Mouse (Mus musculus) cortical plate, adult 2 months (tissue): ENCODE measurements around the gene Dnase1l1. TPM values are rescaled to one million over a fixed set of nuclear protein-coding genes. Genes with fewer than 3 reads are reported as not detected.
A peak's percentile ranks its signal among the peaks of the same experiment; 100 is the strongest.

Source experiments
- H3K27ac ChIP-seq: fragments of 200-500 bp; 2 replicates; pipeline ENCODE4 v1.5.1; 2012; ENCODE audit warnings: low read length, control low read depth, inconsistent platforms; ENCODE audit not compliant: insufficient read depth
- H3K4me1 ChIP-seq: fragments of 200-500 bp; 2 replicates; pipeline ENCODE4 v1.6.1; 2011; ENCODE audit warnings: low read length; ENCODE audit not compliant: control insufficient read depth, insufficient read depth
- H3K4me3 ChIP-seq: fragments of 200-500 bp; 2 replicates; pipeline ENCODE4 v1.5.1; 2011; ENCODE audit warnings: mild to moderate bottlenecking, low read length, control low read depth; ENCODE audit not compliant: insufficient read depth
- CTCF ChIP-seq: fragments of 200-500 bp; IDR thresholded peaks from 2 replicates; pipeline ENCODE4 v1.5.1; 2011; ENCODE audit warnings: mild to moderate bottlenecking, control low read depth, low read length; ENCODE audit not compliant: insufficient read depth; ENCODE audit errors: extremely low read depth
- POLR2A ChIP-seq: fragments of 200-500 bp; IDR thresholded peaks from 2 replicates; pipeline ENCODE4 v1.6.1; 2011; ENCODE audit warnings: mild to moderate bottlenecking, low read length, control low read depth; ENCODE audit not compliant: insufficient read depth; ENCODE audit errors: extremely low read depth
- polyA plus RNA-seq: library from polyadenylated mRNA; depleted of rRNA; stranded (reverse); fragments of >200 nt; gene quantifications from 2 replicates; pipeline ENCODE4 v1.2.3, GENCODE M21; 2012; rRNA removed

Gene Dnase1l1
- polyA plus RNA-seq, 1 experiment = 5.3 TPM

GRCm38 (mm10) chrX:74245687-74246086 is 36.5 kb downstream of the Dnase1l1 start:
- H3K4me3 ChIP-seq = peak overlapping the region; percentile 71
- peak overlapping the region; percentile 79 for H3K27ac ChIP-seq
- 0 out of 2 replicates have a peak, but pooled peaks have one; percentile 5 for TF ChIP-seq POLR2A
- no peak for TF ChIP-seq CTCF
- no peaks in the 10 kb centered on the region for H3K4me1 ChIP-seq

GRCm38 (mm10) chrX:74245107-74245506 is 37.0 kb downstream of the Dnase1l1 start:
- peak overlapping the region; percentile 71; the same call in 1 of the 2 replicates for H3K4me3 ChIP-seq
- TF ChIP-seq CTCF = no peak
- no peak for TF ChIP-seq POLR2A
- no peaks in the 10 kb centered on the region for H3K4me1 ChIP-seq
- no peak overlapping the region for H3K27ac ChIP-seq

GRCm38 (mm10) chrX:74244614-74245083 is 37.5 kb downstream of the Dnase1l1 start:
- Histone ChIP-seq H3K27ac (no peak overlapping the region), H3K4me1 (no peaks in the 10 kb centered on the region), H3K4me3 (peak overlapping the region; percentile 14; the same call in 1 of the 2 replicates)
- no peak for TF ChIP-seq POLR2A

GRCm38 (mm10) chrX:74243807-74244206 is 38.3 kb downstream of the Dnase1l1 start:
- Histone ChIP-seq H3K4me1 (no peaks in the 10 kb centered on the region), H3K27ac (no peak overlapping the region), H3K4me3 (no peak overlapping the region; the same call in 1 of the 2 replicates)
- TF ChIP-seq POLR2A (no peak), CTCF (no peak)

- no peak overlapping the region for H3K27ac ChIP-seq
Measured at GRCm38 (mm10) chrX:74243396-74243795, 38.7 kb downstream of the Dnase1l1 start.

GRCm38 (mm10) chrX:74240332-74240731 is 41.8 kb downstream of the Dnase1l1 start:
- TF ChIP-seq CTCF (no peak), POLR2A (no peak)

More at GRCm38 (mm10) chrX:74243396-74243795, 38.7 kb downstream of the Dnase1l1 start:
- TF ChIP-seq POLR2A (no peak), CTCF (no peak)
- Histone ChIP-seq H3K4me3 (no peak overlapping the region), H3K4me1 (no peaks in the 10 kb centered on the region)

GRCm38 (mm10) chrX:74233196-74233595 is 48.9 kb downstream of the Dnase1l1 start:
- TF ChIP-seq CTCF (no peak), POLR2A (no peak)
- H3K4me1 ChIP-seq = no peaks in the 10 kb centered on the region
- no peak overlapping the region for H3K4me3 ChIP-seq
- no peak overlapping the region for H3K27ac ChIP-seq

More at GRCm38 (mm10) chrX:74240332-74240731, 41.8 kb downstream of the Dnase1l1 start:
- H3K4me3 ChIP-seq = no peak overlapping the region
- no peaks in the 10 kb centered on the region for H3K4me1 ChIP-seq
- no peak overlapping the region for H3K27ac ChIP-seq

GRCm38 (mm10) chrX:74230038-74230437 is 52.1 kb downstream of the Dnase1l1 start:
- Histone ChIP-seq H3K4me3 (no peak overlapping the region), H3K27ac (no peak overlapping the region), H3K4me1 (no peaks in the 10 kb centered on the region)
- TF ChIP-seq POLR2A = no peak
- no peak for TF ChIP-seq CTCF

Other genes starting within 250 kb of the Dnase1l1 start
- gene Opn1mw, start 154.9 kb downstream of the Dnase1l1 start, polyA plus RNA-seq = 0.34 and 0.38 TPM in 2 replicates
- 28.6 and 29.4 TPM in 2 replicates for gene Mecp2, start 147.0 kb downstream of the Dnase1l1 start, polyA plus RNA-seq
- gene Tex28, start 114.5 kb downstream of the Dnase1l1 start, polyA plus RNA-seq = not detected in 2 replicates
- 0.04 and 0.09 TPM in 2 replicates for gene Tktl1, start 105.1 kb downstream of the Dnase1l1 start, polyA plus RNA-seq
- 157 and 175 TPM in 2 replicates for gene Flna, start 32.5 kb downstream of the Dnase1l1 start, polyA plus RNA-seq
- 41.9 and 43.6 TPM in 2 replicates for gene Emd, start 27.6 kb downstream of the Dnase1l1 start, polyA plus RNA-seq
- gene Rpl10, start 11.5 kb downstream of the Dnase1l1 start, polyA plus RNA-seq = 770 and 800 TPM in 2 replicates
- 83.0 and 101 TPM in 2 replicates for gene Taz, start 425 bp downstream of the Dnase1l1 start, polyA plus RNA-seq
- gene Atp6ap1, start 14.8 kb upstream of the Dnase1l1 start, polyA plus RNA-seq = 477 and 483 TPM in 2 replicates
- 792 and 862 TPM in 2 replicates for gene Gdi1, start 22.7 kb upstream of the Dnase1l1 start, polyA plus RNA-seq
- 41.0 and 51.5 TPM in 2 replicates for gene Fam50a, start 30.7 kb upstream of the Dnase1l1 start, polyA plus RNA-seq
- 39.9 and 44.7 TPM in 2 replicates for gene Plxna3, start 46.7 kb upstream of the Dnase1l1 start, polyA plus RNA-seq
- 51.6 and 54.4 TPM in 2 replicates for gene Lage3, start 71.3 kb upstream of the Dnase1l1 start, polyA plus RNA-seq
- gene Ubl4a, start 90.9 kb upstream of the Dnase1l1 start, polyA plus RNA-seq = 82.9 and 83.8 TPM in 2 replicates
- gene Slc10a3, start 91.0 kb upstream of the Dnase1l1 start, polyA plus RNA-seq = 4.2 and 5.2 TPM in 2 replicates
- gene Fam3a, start 110.9 kb upstream of the Dnase1l1 start, polyA plus RNA-seq = 31.6 TPM in 2 replicates
- gene Ikbkg, start 111.0 kb upstream of the Dnase1l1 start, polyA plus RNA-seq = 21.3 and 22.1 TPM in 2 replicates
- 27.4 and 31.2 TPM in 2 replicates for gene G6pdx, start 146.9 kb upstream of the Dnase1l1 start, polyA plus RNA-seq
- gene Gm6880, start 199.1 kb upstream of the Dnase1l1 start, polyA plus RNA-seq = not detected in 2 replicates